Mouse (Mus musculus) MN1 (cell line): Measurements from ENCODE around the gene Gpr171.
"Not testable (repeated sequence)": the region's sequence is repeated elsewhere in the genome, so short reads cannot be mapped to it uniquely, and the experiment has no call there.

Source experiments
- DNase-seq: peaks from one replicate; pipeline ENCODE4 v3.0.0-alpha.2; 2016; ENCODE audit warnings: low spot score

The Gpr171 gene

DNA sequence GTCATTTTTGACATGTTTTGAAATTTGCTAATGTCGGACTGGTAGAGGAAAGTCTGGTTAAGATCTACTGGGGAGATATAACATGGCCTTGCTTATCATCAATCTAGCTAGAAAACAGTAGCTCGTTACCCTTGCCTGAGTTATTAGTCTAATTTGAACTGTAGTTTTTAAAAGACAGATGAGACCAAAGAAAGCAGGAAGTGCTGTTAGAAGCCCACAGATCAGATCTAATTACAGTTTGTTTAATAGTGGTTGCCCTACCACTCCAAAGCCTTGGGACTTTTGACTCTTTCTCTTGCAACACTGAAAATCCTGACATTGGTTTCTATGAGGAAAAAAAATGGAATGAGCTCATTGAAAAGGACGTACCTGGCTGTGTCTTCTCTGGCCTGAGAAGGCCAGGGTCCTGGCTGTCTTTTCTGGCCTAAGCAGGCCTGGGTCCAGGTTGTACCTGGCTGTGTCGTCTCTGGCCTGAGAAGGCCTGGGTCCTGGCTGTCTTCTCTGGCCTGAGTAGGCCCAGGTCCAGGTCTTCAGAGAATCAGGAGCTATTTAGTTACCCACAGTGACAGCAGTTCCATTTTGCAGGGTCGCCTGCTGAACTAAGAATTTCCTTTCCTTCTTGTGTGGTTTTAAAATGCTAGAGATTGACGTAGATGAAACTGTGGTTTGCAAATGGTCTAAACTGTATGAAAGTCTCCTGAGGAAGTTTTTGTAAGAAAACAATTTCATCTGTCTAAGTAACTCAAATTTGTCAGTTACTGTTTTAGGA is at the start of gene Gpr171:
Gpr171 (minus strand) TSS at position 604 of the 769 bp plus-strand sequence.
- DNase-seq: no peak

DNA sequence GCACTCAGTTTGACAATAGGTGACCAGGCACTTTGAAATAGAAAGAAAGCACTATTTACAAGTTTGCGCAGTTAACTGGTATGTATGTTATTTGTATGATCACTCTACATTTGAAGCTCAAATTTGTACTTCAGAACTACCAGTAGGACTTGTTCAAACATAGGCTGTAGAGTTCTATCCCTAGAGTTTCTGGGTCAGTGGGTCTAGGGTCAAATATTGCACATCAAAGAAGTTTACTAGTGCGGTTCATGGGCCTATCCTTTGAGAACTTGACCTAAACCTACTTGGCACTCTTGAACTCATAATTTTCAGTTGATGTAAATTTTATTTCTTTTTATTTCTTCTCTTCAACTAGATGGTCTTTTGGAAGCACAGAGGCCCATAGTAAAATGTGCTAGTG is 49.0 kb upstream of the Gpr171 start:
- no peak for DNase-seq

- DNase-seq: no peak
Observed at GRCm38 (mm10) chr3:59149646-59150045, 48.0 kb upstream of the Gpr171 start.

DNA sequence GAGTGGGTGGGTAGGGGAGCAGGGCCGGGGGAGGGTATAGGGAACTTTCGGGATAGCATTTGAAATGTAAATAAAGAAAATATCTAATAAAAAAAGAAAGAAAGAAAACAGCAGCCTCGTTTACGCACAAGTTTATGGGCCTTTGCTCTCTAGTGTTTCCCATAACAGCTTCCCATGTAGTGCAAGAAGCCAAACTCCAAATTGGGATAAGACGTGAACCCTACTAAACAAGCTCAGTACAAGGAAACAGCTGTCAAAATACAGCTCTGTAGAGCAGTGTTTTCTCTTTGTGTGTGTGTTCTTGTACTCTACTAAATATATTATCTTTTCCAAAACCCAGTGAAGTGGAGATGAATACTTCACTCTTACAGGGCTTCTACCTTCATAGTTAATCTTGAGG is 43.6 kb upstream of the Gpr171 start:
- DNase-seq: no peak

- no peak for DNase-seq
Observed at GRCm38 (mm10) chr3:59141507-59142305, 40.1 kb upstream of the Gpr171 start.

GRCm38 (mm10) chr3:59140941-59141340 is 39.3 kb upstream of the Gpr171 start:
- not testable (repeated sequence) for DNase-seq

- no peak for DNase-seq
Observed at GRCm38 (mm10) chr3:59140115-59140514, 38.5 kb upstream of the Gpr171 start.

DNA sequence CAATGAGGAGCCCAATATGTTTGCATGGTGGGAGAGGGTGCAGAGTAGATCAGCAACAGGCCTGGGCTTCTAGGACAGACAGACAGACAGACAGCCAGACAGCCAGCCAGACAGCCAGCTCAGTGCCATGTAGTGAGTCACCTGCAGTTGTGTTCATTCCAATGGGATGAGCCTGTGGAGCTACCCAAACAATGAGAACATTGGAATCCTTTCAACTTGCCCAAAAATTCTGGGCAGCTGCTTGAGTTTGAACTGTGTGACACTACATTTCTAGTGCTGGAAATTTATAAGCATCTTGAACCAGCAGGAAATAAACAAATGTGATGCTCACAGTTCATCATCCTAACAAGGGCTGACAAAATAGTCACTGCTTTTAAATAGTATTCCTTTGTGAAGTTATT is 38.0 kb upstream of the Gpr171 start:
- no peak for DNase-seq

- no peak for DNase-seq
Observed at GRCm38 (mm10) chr3:59138946-59139468, 37.4 kb upstream of the Gpr171 start.

DNA sequence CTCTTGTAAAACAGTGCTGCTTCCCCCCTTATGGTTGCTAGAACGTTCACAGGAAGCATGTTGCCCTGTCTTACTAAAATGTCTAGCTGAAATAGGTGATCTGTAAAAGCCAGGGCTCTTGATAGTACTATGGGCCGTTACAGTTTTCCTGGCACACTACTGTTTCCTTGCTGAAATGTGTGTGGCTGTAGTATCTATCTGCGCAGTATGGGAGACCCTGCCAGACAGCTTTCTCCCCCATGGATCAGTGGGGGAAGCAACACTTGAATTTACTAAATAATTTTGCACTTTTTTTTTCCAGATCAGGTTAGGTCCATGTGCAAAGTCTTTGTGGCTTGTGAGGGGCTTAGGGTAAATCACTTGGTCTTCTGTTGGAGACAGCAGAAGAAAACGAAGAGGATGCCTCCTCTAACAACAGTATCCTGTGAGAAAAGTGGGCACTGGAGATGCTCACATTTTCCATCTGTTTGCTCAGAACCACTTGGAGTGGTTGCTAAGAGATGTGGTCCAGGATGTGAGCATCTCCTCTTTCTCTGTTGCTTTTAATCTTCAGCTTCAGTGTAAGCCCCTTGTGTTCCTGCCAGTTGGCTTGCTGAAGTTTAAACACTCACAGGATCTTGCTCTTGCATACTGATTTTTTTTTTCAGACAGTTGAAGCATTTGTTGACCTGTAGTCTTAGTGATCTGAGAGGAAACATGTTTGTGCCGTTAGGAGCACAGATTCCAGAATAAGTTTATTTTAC is 34.5 kb upstream of the Gpr171 start:
- DNase-seq: no peak

DNA sequence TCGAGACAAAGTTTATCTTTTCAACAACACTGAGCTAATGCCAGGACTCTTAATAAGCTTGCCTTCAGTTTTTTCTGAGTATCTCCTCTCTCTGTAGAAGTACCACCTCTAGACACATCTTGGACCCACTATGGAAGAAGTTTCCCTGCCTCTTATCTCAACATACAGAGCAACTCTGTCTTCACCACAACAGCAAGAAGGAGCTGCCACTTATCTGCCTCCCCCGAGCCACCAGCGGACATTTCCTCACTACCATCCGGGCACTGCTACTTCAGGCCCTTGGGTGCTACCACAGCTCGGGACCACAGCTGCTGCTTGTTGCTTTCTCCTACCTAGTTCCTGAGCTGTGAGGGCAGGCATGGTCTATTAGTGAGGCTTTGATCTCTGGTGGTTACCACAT is 31.6 kb upstream of the Gpr171 start:
- DNase-seq: no peak

DNA sequence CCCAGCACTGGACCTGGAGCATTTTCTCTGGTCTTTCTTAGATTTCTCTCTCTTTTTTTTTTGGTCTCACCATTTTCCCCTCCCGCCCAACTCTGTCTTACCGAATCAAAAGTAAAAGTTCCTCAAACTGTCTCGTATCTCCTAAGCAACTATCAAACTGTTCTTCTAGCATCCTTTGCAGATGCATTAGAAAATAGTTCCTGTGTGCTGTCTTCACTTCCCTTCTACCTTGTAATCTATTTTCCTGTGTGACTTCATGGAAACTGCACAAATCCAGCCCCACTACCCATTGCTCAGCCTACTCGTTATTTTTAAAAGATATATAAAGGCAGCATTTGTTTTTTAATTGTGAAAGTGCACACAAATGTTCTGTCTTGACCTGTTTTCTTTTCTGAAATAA is 30.3 kb upstream of the Gpr171 start:
- DNase-seq: no peak

DNA sequence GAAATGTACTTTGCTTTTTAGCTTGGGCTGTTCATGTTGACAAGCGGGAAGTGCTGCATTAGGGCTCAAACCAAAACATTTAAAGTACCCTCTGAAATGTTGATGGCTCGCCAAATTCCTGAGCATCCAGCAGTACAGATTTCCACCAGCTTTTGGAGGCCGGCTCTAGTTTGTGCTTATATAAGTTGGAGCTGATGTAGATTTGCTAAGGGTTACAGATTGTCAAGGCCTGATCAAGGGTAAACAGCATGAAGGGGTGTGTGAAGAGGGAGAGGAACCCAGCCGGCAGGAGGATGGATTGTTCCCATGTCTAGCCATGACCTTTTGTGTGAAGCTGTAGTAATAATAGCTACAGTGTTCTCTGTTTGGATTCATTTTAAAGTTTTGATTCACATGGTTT is 29.5 kb upstream of the Gpr171 start:
- no peak for DNase-seq

- no peak for DNase-seq
Observed at GRCm38 (mm10) chr3:59130431-59130830, 28.8 kb upstream of the Gpr171 start.

DNA sequence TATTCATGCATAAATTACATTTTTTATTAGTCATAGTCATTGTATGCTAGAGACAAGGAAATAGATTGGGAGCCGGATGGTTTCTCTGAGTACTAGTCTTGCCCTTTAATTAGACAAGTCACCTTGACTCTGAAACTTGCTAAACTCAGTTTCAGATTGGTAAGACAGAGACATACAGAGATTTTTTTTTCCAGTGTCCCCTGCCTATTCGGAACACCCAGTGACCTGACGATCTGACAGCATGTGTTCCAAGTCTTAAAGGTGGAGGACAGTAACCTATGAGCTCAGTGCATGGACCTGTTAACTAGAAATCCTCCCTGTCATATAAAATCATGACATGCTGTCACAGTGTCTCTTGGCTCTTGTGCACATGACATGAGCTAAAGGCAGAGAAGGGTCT is 27.9 kb upstream of the Gpr171 start:
- no peak for DNase-seq

DNA sequence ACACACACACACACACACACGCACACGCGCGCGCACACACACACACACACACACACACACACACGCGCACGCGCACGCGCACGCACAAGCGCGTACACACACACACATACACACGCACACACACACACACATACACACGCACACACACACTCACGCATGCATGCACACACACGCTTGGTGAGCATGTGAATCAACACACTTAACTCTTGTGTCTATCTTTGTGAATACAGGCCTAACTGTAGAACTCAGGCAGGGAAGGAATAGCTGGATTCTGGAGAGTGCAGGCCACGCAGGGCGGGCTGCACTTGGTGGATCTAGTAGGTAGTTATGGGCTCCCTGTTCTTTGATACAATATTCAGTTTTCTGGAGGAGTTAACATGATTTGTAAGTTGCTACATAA is 27.1 kb upstream of the Gpr171 start:
- no peak for DNase-seq

GRCm38 (mm10) chr3:59125783-59126555 is 24.3 kb upstream of the Gpr171 start:
- DNase-seq: no peak

GRCm38 (mm10) chr3:59125022-59125421 is 23.4 kb upstream of the Gpr171 start:
- no peak for DNase-seq

- DNase-seq: no peak
Observed at GRCm38 (mm10) chr3:59121780-59122449, 20.3 kb upstream of the Gpr171 start.

DNA sequence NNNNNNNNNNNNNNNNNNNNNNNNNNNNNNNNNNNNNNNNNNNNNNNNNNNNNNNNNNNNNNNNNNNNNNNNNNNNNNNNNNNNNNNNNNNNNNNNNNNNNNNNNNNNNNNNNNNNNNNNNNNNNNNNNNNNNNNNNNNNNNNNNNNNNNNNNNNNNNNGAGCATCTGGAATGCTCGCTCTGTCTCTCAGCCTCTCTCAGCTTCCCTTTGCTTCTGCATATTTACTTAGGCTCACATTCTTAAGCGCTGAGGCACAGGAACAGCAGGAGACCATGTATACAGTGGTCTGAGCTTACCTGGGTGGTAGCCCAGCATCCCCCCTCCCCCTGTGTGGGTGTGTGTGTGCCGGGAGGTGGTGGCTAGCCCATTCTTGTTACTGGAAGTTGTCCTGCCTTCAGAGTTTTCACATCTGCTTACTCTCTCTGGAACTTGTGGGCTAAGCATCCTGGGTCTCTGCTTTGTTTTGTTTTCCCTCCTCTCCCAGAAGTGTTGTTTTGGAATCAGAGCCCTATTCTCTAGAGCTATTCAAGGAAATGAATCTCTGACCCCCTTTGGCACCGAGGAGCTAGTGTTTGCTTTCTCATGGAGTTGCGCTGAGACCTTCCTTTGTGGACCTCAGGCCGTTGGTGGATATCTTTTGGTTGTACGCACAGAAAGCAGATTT is 19.6 kb upstream of the Gpr171 start:
- DNase-seq: no peak
